Mouse (Mus musculus): Measurements from ENCODE around the gene Svopl.

- TF ChIP-seq CTCF (IDR thresholded peaks at IDR 0.05; ENCODE audit: low read depth): no peak
- TF ChIP-seq EP300 (IDR thresholded peaks at IDR 0.05; ENCODE audit: low read depth): no peak
Observed at GRCm38 (mm10) chr6:38048800-38049561, 2.2 kb upstream of the Svopl start.
